Mouse (Mus musculus) hindbrain, embryonic 14.5 days (tissue): Measurements from ENCODE around the gene Drd2. TPM values are rescaled to one million over a fixed set of nuclear protein-coding genes. Genes with fewer than 3 reads are reported as not detected.

Source experiments
- ATAC-seq: fragments of 200-750 bp; cut with Nextera tagmentation; 2 replicates; pipeline ENCODE4 v1.8.0; 2017; ENCODE audit warnings: moderate number of reproducible peaks, mild to moderate bottlenecking, moderate TSS enrichment, moderate library complexity; ENCODE audit not compliant: low FRiP score
- DNase-seq: peaks from one replicate; pipeline ENCODE4 v3.0.0-alpha.2; 2015; ENCODE audit warnings: low spot score
- H3K27ac ChIP-seq: fragments of 300-500 bp; sonication (generic); 2 replicates; pipeline ENCODE4 v1.5.1; 2014; ENCODE audit warnings: mild to moderate bottlenecking, moderate library complexity
- H3K27me3 ChIP-seq: fragments of 300-500 bp; sonication (generic); 2 replicates; pipeline ENCODE4 v1.6.1; 2014; ENCODE audit warnings: mild to moderate bottlenecking, low read length, mixed read lengths; ENCODE audit not compliant: control insufficient read depth, insufficient read depth
- H3K36me3 ChIP-seq: fragments of 300-500 bp; sonication (generic); replicated peaks from 2 replicates; pipeline ENCODE4 v1.6.1; 2014; ENCODE audit not compliant: control insufficient read depth, insufficient read depth
- H3K4me1 ChIP-seq: fragments of 300-500 bp; sonication (generic); replicated peaks from 2 replicates; pipeline ENCODE4 v1.6.1; 2014; ENCODE audit warnings: antibody characterized with exemption, low read length, mixed read lengths; ENCODE audit not compliant: control insufficient read depth, insufficient read depth
- H3K4me2 ChIP-seq: fragments of 300-500 bp; sonication (generic); replicated peaks from 2 replicates; pipeline ENCODE4 v1.6.1; 2014; ENCODE audit warnings: mild to moderate bottlenecking, moderate library complexity
- H3K4me3 ChIP-seq: fragments of 300-500 bp; sonication (generic); replicated peaks from 2 replicates; pipeline ENCODE4 v1.5.1; 2014; ENCODE audit warnings: mild to moderate bottlenecking, low read length
- H3K9ac ChIP-seq: fragments of 300-500 bp; sonication (generic); 2 replicates; pipeline ENCODE4 v1.6.1; 2014
- H3K9me3 ChIP-seq: fragments of 300-500 bp; sonication (generic); 2 replicates; pipeline ENCODE4 v1.6.1; 2016; ENCODE audit warnings: low read length; ENCODE audit not compliant: control insufficient read depth
- WGBS: fragments of 180-500 bp; shearing (Covaris S2); extraction: QIAGEN DNeasy Blood & Tissue Kit; methylation state at CpG from one replicate; pipeline ENCODE4 v1.1.7; 2014; 5-methylcytosine and 5-hydroxymethylcytosine counted together
- polyA plus RNA-seq: library from polyadenylated mRNA; unstranded; fragments of >200 nt; fragmentation: Nextera tagmentation; extraction: Ambion mirVana; gene quantifications from 2 replicates; pipeline ENCODE4 v1.2.1, GENCODE M21; 2014

Drd2 gene
- polyA plus RNA-seq = 5.1 and 6.3 TPM in 2 replicates

DNA sequence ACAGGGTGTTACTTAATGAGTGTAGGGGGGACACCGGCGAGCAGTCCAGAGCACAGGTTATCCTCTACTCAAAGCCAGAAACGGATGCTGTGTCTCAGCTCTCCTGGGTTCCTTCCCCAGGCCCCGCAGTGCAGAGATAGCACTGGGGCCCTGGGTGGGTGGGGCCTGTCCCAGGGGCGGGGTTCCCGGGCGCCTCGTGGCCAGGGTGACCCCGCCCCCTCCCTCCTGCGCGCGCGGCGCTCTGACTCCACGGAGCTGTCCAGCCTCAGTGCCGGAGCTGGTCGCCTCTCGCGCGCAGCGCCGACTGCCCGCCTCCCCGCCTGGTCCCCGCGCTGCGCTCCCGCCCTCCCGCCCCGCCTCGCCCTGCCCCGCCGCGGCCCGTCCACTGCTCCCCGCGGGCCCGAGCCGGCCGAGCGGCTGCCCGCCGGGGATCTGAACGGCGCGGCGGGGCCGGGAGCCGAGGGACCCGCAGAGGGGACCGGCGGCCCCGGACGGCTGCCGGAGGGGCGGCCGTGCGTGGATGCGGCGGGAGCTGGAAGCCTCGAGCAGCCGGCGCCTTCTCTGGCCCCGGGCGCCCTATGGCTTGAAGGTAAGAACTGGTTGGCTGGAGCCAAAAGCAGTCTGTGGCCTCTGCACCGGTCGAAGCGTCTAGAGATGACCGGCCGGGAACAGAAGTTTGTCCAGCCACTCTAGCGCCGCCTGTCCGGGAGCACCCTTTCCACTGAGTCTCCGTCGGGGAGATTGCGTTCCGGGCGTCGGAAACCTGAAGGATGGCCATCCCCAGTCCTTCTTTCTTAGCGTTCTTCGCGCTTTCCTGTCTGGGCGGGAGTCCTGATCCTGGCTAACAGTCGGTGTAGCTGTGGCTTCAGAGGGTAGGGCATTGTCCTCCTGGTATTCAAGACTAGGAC lies at the start of gene Drd2:
Drd2 (plus strand) TSS at position 492 of the 908 bp plus-strand sequence.
- H3K27me3 ChIP-seq = peaks cover 50% of the 10 kb centered on the region
- H3K4me3 ChIP-seq = peak within 1 kb of the TSS; percentile 55
- no peak within 1 kb of the TSS for H3K27ac ChIP-seq
- H3K4me2 ChIP-seq = peak within 1 kb of the TSS; percentile 90
- H3K36me3 ChIP-seq = no peaks in the 10 kb centered on the region
- peak; percentile 80 for ATAC-seq
- peak within 1 kb of the TSS; percentile 62 for H3K9ac ChIP-seq
- peaks cover 14% of the 10 kb centered on the region for H3K4me1 ChIP-seq
- WGBS = under 1% methylated on average over 46 of the region's 84 CpGs
- H3K9me3 ChIP-seq = no peaks in the 10 kb centered on the region
- DNase-seq = peak; percentile 42

DNA sequence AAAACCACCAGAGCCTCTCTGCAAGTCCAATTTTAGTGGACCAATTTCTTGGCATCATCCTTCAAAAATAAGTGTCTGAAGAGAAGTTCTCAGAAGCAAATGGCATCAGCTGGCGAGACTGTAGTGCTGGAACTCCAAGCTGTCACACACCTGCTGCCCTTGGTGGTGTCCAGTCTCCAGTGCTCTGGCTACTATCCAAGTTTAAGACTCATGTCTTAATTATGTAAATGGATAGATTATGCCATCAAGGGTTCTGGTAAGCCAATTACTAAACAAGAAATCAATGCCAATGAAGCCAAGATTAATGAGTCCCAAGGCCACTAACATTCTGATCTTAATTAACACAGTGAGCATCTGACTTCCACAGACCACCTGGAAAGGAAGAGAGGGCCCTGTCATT lies 45.3 kb upstream of the Drd2 start:
- ATAC-seq (no peak), DNase-seq (peak; percentile 44)

GRCm38 (mm10) chr9:49307576-49307975 lies 32.9 kb upstream of the Drd2 start:
- no peaks in the 10 kb centered on the region for H3K27me3 ChIP-seq
- H3K4me1 ChIP-seq = no peaks in the 10 kb centered on the region
- H3K9me3 ChIP-seq = no peaks in the 10 kb centered on the region
- H3K36me3 ChIP-seq = no peaks in the 10 kb centered on the region
- DNase-seq (no peak), ATAC-seq (no peak)
- no peak overlapping the region for H3K9ac ChIP-seq
- no peak overlapping the region for H3K4me2 ChIP-seq
- H3K27ac ChIP-seq = no peak overlapping the region
- 77% methylated on average over 3 of the region's 3 CpGs for WGBS
- no peak overlapping the region for H3K4me3 ChIP-seq

More for the DNA sequence above, 45.3 kb upstream of the Drd2 start:
- H3K4me3 ChIP-seq = no peak overlapping the region
- H3K27me3 ChIP-seq = no peaks in the 10 kb centered on the region
- 64% methylated on average over 1 of the region's 1 CpGs for WGBS
- no peak overlapping the region for H3K9ac ChIP-seq
- no peak overlapping the region for H3K27ac ChIP-seq
- H3K9me3 ChIP-seq = no peaks in the 10 kb centered on the region
- no peaks in the 10 kb centered on the region for H3K4me1 ChIP-seq
- no peaks in the 10 kb centered on the region for H3K36me3 ChIP-seq
- H3K4me2 ChIP-seq = no peak overlapping the region

DNA sequence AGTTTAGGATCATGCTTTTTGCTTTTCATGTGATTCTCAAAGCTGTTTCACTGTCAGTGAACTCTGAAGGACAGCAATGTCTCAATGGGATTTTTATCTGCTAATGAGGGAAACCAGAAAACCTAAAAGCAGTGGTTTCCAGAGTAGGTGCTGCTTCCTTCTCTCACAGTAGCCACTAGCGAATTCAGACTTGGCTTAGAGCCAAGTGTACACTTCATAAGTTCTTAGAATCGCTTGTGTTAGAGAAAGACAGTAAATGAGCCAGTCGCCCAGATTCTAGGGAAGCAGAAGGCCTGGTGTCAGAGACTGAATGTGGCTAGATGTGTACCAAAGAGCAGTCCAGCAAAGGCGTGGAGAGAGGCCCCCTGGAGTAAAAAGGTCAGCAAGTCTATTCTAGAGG lies 29.6 kb upstream of the Drd2 start:
- Histone ChIP-seq H3K9ac (no peak overlapping the region), H3K27me3 (no peaks in the 10 kb centered on the region), H3K27ac (no peak overlapping the region), H3K4me2 (no peak overlapping the region), H3K4me1 (no peaks in the 10 kb centered on the region), H3K36me3 (no peaks in the 10 kb centered on the region), H3K9me3 (no peaks in the 10 kb centered on the region), H3K4me3 (no peak overlapping the region)
- no peak for DNase-seq
- ATAC-seq = no peak
- 50% methylated on average over 4 of the region's 4 CpGs for WGBS

- DNase-seq (no peak), ATAC-seq (no peak)
Observed at GRCm38 (mm10) chr9:49318638-49319037, 21.8 kb upstream of the Drd2 start.

GRCm38 (mm10) chr9:49341044-49341365 lies 578 bp downstream of the Drd2 start:
- peaks cover 50% of the 10 kb centered on the region for H3K27me3 ChIP-seq
- 2% methylated on average over 10 of the region's 10 CpGs for WGBS
- H3K9ac ChIP-seq = peak overlapping the region; percentile 62; the same call in 1 of the 2 replicates
- H3K36me3 ChIP-seq = no peaks in the 10 kb centered on the region
- ATAC-seq = no peak
- no peaks in the 10 kb centered on the region for H3K9me3 ChIP-seq
- peaks cover 14% of the 10 kb centered on the region for H3K4me1 ChIP-seq
- DNase-seq = peak; percentile 71
- H3K4me2 ChIP-seq = peak overlapping the region; percentile 90
- no peak overlapping the region for H3K27ac ChIP-seq
- peak overlapping the region; percentile 55 for H3K4me3 ChIP-seq

More at GRCm38 (mm10) chr9:49318638-49319037, 21.8 kb upstream of the Drd2 start:
- Histone ChIP-seq H3K9me3 (no peaks in the 10 kb centered on the region), H3K4me3 (no peak overlapping the region), H3K4me1 (no peaks in the 10 kb centered on the region), H3K36me3 (no peaks in the 10 kb centered on the region), H3K27ac (no peak overlapping the region), H3K27me3 (no peaks in the 10 kb centered on the region), H3K4me2 (no peak overlapping the region), H3K9ac (no peak overlapping the region)

DNA sequence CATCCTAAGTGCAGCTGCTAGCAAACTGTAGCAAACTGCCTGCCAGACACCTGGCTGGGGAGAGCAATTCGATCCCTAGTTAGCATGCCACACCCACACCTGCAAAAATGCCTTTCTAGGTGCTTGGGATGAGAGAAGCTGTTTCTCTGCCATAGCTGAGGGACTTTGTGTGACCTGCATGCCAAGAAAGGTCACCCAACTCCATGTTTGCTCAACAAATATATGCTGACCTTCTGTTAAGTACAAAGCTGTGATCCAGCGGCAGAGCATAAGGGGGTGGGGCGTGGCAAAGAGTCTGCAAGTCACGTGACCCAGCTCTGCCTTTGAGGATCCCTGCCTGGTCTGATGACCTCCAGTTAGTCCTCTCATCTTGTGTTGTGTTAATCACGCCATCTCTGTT lies 25.3 kb downstream of the Drd2 start:
- H3K36me3 ChIP-seq = no peaks in the 10 kb centered on the region
- H3K4me1 ChIP-seq = no peaks in the 10 kb centered on the region
- H3K9ac ChIP-seq = no peak overlapping the region
- H3K4me3 ChIP-seq = no peak overlapping the region
- DNase-seq (no peak), ATAC-seq (no peak)
- 22% methylated on average over 5 of the region's 5 CpGs for WGBS
- H3K27ac ChIP-seq = no peak overlapping the region
- no peaks in the 10 kb centered on the region for H3K27me3 ChIP-seq
- H3K4me2 ChIP-seq = no peak overlapping the region
- H3K9me3 ChIP-seq = no peaks in the 10 kb centered on the region

DNA sequence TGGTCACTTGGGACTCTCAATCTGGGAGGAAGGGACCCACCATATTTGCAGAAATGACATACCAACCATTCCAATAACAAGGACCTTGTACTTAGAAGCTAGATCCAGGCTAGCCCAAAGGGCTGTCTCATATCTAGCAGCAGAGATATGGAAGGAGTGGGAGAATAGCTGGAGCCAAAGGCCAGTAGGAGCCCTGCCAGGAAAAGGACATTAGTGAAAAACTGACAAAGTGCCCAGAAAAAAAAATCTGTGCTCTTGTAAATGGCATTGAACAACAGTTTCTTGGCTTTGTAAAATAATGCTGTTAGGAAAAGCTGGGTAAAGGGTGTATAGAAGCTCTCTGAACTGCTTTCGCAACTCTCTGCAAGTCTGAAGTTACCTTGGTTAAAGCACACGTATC lies 33.5 kb downstream of the Drd2 start:
- ATAC-seq = no peak

DNA sequence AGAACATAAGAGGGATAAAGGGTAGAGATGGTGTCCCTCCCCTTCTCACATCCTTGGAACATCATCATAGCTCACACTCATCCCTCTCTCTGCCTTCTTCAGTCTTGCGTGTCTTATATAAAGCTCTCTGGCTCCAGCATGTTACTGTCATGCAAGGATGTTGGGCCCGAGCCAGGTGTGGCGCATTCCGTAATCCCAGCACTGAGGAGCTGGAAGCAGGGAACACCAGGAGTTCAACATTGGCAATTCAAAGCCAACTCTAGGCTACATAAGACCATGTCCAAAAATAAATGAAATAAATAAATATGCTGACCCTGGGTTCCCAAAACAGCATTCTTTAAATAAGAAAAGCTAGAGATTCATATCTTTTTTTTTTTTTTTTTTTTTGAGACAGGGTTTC lies 39.5 kb downstream of the Drd2 start:
- no peak for ATAC-seq

More for the DNA sequence above, 33.5 kb downstream of the Drd2 start:
- Histone ChIP-seq H3K9me3 (no peaks in the 10 kb centered on the region), H3K9ac (no peak overlapping the region), H3K36me3 (no peaks in the 10 kb centered on the region), H3K27me3 (no peaks in the 10 kb centered on the region), H3K4me2 (no peak overlapping the region), H3K27ac (no peak overlapping the region), H3K4me3 (no peak overlapping the region), H3K4me1 (no peaks in the 10 kb centered on the region)
- no peak for DNase-seq
- 95% methylated on average over 2 of the region's 2 CpGs for WGBS

More for the DNA sequence above, 39.5 kb downstream of the Drd2 start:
- H3K27ac ChIP-seq = no peak overlapping the region
- H3K4me2 ChIP-seq = no peak overlapping the region
- no peak overlapping the region for H3K9ac ChIP-seq
- no peaks in the 10 kb centered on the region for H3K36me3 ChIP-seq
- no peaks in the 10 kb centered on the region for H3K27me3 ChIP-seq
- H3K9me3 ChIP-seq = no peaks in the 10 kb centered on the region
- H3K4me1 ChIP-seq = no peaks in the 10 kb centered on the region
- DNase-seq = no peak
- H3K4me3 ChIP-seq = no peak overlapping the region
- WGBS = 93% methylated on average over 4 of the region's 4 CpGs
